Mouse (Mus musculus) ES-E14 (cell line): Measurements from ENCODE around the gene Fus.

Experiments
- CHD2 ChIP-seq: IDR thresholded peaks from 2 replicates; pipeline ENCODE4 v1.6.1; 2014; ENCODE audit warnings: mild to moderate bottlenecking, low read depth, low read length, inconsistent platforms
- HCFC1 ChIP-seq: IDR thresholded peaks from 2 replicates; pipeline ENCODE4 v1.6.1; 2012; ENCODE audit warnings: low read length, inconsistent platforms, borderline replicate concordance; ENCODE audit not compliant: insufficient read depth
- MAFK ChIP-seq: IDR thresholded peaks from 2 replicates; pipeline ENCODE4 v1.6.1; 2014; ENCODE audit warnings: mild to moderate bottlenecking, low read depth, low read length, inconsistent platforms; ENCODE audit not compliant: insufficient read depth
- ZC3H11A ChIP-seq: IDR thresholded peaks from 2 replicates; pipeline ENCODE4 v1.6.1; 2012; ENCODE audit warnings: low read depth, mild to moderate bottlenecking, inconsistent platforms, low read length, borderline replicate concordance
- ZNF384 ChIP-seq: IDR thresholded peaks from 2 replicates; pipeline ENCODE4 v1.6.1; 2012; ENCODE audit warnings: low read depth, low read length, inconsistent platforms

GRCm38 (mm10) chr7:128033616-128034015, 66.4 kb downstream of the Fus start:
- no peak for TF ChIP-seq ZC3H11A
- TF ChIP-seq CHD2: no peak
- TF ChIP-seq ZNF384: no peak
- TF ChIP-seq HCFC1: no peak
- no peak for TF ChIP-seq MAFK
